Comparison of ENCODE assay signal across 14 mouse cellular contexts in genomic region chr6:23353480-23353879, GRCm38 (mm10).
DNase-seq lines count a peak whose midpoint lies in the region; ATAC-seq lines count a peak whose summit lies in the region.
"Had no signal": no experiment of that assay in that cellular context is flagged by ENCODE, and none has a peak within 500 bp of the region (broad histone marks: within the 10 kb centered on the region; RNA-seq: fewer than 3 reads in every experiment).

No protein-coding gene starts in this region.

- no peak overlapping the region for H3K27ac ChIP-seq in kidney, embryonic 16.5 days (ENCODE audit: low read length)
- no peak overlapping the region for H3K27ac ChIP-seq in embryonic facial prominence, embryonic 10.5 days (replicated peaks)
- no peak overlapping the region for H3K27ac ChIP-seq in hindbrain, embryonic 15.5 days (replicated peaks)
- no peak overlapping the region for H3K27ac ChIP-seq in neural tube, embryonic 11.5 days (ENCODE audit: low read depth, low read length)
- H3K27ac ChIP-seq in heart, embryonic 12.5 days (ENCODE audit: poor library complexity, severe bottlenecking): no peak overlapping the region
- H3K27ac ChIP-seq: embryonic facial prominence, embryonic 13.5 days; liver, embryonic 13.5 days had no signal

- peak; percentile 54; the same call in 1 of the 2 replicates for ATAC-seq in kidney, embryonic 16.5 days (ENCODE audit: low FRiP score, low TSS enrichment)
- ATAC-seq in hindbrain, embryonic 15.5 days (ENCODE audit: low FRiP score, low read depth): peak; percentile 30; the same call in 1 of the 2 replicates
- peak; percentile 61; the same call in 1 of the 2 replicates for ATAC-seq in neural tube, embryonic 11.5 days (ENCODE audit: insufficient read depth, low FRiP score, low TSS enrichment)
- no peak for ATAC-seq in heart, embryonic 12.5 days (ENCODE audit: insufficient number of reproducible peaks, low FRiP score)
- no peak for ATAC-seq in frontal cortex, adult (ENCODE audit: low TSS enrichment)

- H3K4me2 ChIP-seq in kidney, embryonic 16.5 days (replicated peaks; ENCODE audit: low read depth, low read length): no peak overlapping the region
- H3K4me2 ChIP-seq in hindbrain, embryonic 15.5 days: no peak overlapping the region
- no peak overlapping the region for H3K4me2 ChIP-seq in neural tube, embryonic 11.5 days (ENCODE audit: low read depth)
- H3K4me2 ChIP-seq in heart, embryonic 12.5 days: no peak overlapping the region
- H3K4me2 ChIP-seq: embryonic facial prominence, embryonic 13.5 days; liver, embryonic 13.5 days had no signal

- no peak for DNase-seq in kidney, postnatal 14 days
- peak; percentile 51 for DNase-seq in embryonic facial prominence, embryonic 10.5 days (ENCODE audit: low spot score)
- DNase-seq in neural tube, embryonic 11.5 days (ENCODE audit: low spot score): peak; percentile 45
- DNase-seq in kidney, adult 9 months: no peak
- DNase-seq: adrenal gland, postnatal 14 days; cerebellum, adult 11-12 months; kidney, postnatal 10 days; liver, embryonic 13.5 days; thymus, postnatal 4 days had no signal

- no peaks in the 10 kb centered on the region for H3K4me1 ChIP-seq in kidney, embryonic 16.5 days (ENCODE audit: insufficient read depth, low read length)
- peaks cover 14% of the 10 kb centered on the region for H3K4me1 ChIP-seq in embryonic facial prominence, embryonic 10.5 days
- H3K4me1 ChIP-seq in hindbrain, embryonic 15.5 days (replicated peaks): 0 out of 2 replicates have a peak, but pooled peaks cover 2% of the 10 kb centered on the region
- no peaks in the 10 kb centered on the region; the same call in 1 of the 2 replicates for H3K4me1 ChIP-seq in neural tube, embryonic 11.5 days (ENCODE audit: control insufficient read depth, insufficient read depth, low read length)
- no peaks in the 10 kb centered on the region for H3K4me1 ChIP-seq in heart, embryonic 12.5 days (replicated peaks)
- H3K4me1 ChIP-seq: embryonic facial prominence, embryonic 13.5 days; liver, embryonic 13.5 days had no signal

- no peaks in the 10 kb centered on the region for H3K27me3 ChIP-seq in kidney, embryonic 16.5 days (ENCODE audit: insufficient read depth, low read length)
- H3K27me3 ChIP-seq in embryonic facial prominence, embryonic 10.5 days (replicated peaks; ENCODE audit: low read depth, poor library complexity, severe bottlenecking): no peaks in the 10 kb centered on the region
- no peaks in the 10 kb centered on the region for H3K27me3 ChIP-seq in hindbrain, embryonic 15.5 days
- H3K27me3 ChIP-seq in neural tube, embryonic 11.5 days (ENCODE audit: control insufficient read depth, insufficient read depth, low read length): no peaks in the 10 kb centered on the region
- no peaks in the 10 kb centered on the region for H3K27me3 ChIP-seq in heart, embryonic 12.5 days (replicated peaks)
- H3K27me3 ChIP-seq: embryonic facial prominence, embryonic 13.5 days; liver, embryonic 13.5 days had no signal

- no peak overlapping the region for H3K9ac ChIP-seq in kidney, embryonic 16.5 days (replicated peaks; ENCODE audit: low read length)
- no peak overlapping the region for H3K9ac ChIP-seq in hindbrain, embryonic 15.5 days
- H3K9ac ChIP-seq in neural tube, embryonic 11.5 days (ENCODE audit: low read length): no peak overlapping the region
- no peak overlapping the region for H3K9ac ChIP-seq in heart, embryonic 12.5 days
- H3K9ac ChIP-seq: embryonic facial prominence, embryonic 13.5 days; liver, embryonic 13.5 days had no signal

- WGBS in kidney, embryonic 16.5 days: 7% methylated on average over 7 of the region's 7 CpGs
- 3% methylated on average over 7 of the region's 7 CpGs for WGBS in embryonic facial prominence, embryonic 10.5 days
- WGBS in hindbrain, embryonic 15.5 days: 7% methylated on average over 7 of the region's 7 CpGs
- 3% methylated on average over 7 of the region's 7 CpGs for WGBS in neural tube, embryonic 11.5 days
- 12% methylated on average over 7 of the region's 7 CpGs for WGBS in heart, embryonic 12.5 days

- no peaks in the 10 kb centered on the region for H3K36me3 ChIP-seq in kidney, embryonic 16.5 days (ENCODE audit: insufficient read depth, low read length)
- no peaks in the 10 kb centered on the region for H3K36me3 ChIP-seq in embryonic facial prominence, embryonic 10.5 days (replicated peaks)
- no peaks in the 10 kb centered on the region for H3K36me3 ChIP-seq in hindbrain, embryonic 15.5 days
- H3K36me3 ChIP-seq in neural tube, embryonic 11.5 days (ENCODE audit: control insufficient read depth, insufficient read depth, low read length): no peaks in the 10 kb centered on the region
- no peaks in the 10 kb centered on the region for H3K36me3 ChIP-seq in heart, embryonic 12.5 days
- H3K36me3 ChIP-seq: embryonic facial prominence, embryonic 13.5 days; liver, embryonic 13.5 days had no signal

- H3K9me3 ChIP-seq in kidney, embryonic 16.5 days (ENCODE audit: low read length): no peaks in the 10 kb centered on the region
- H3K9me3 ChIP-seq in embryonic facial prominence, embryonic 10.5 days: no peaks in the 10 kb centered on the region
- H3K9me3 ChIP-seq in hindbrain, embryonic 15.5 days: no peaks in the 10 kb centered on the region
- no peaks in the 10 kb centered on the region for H3K9me3 ChIP-seq in neural tube, embryonic 11.5 days (ENCODE audit: control insufficient read depth, low read length)
- H3K9me3 ChIP-seq in heart, embryonic 12.5 days (replicated peaks): no peaks in the 10 kb centered on the region
- H3K9me3 ChIP-seq: embryonic facial prominence, embryonic 13.5 days; liver, embryonic 13.5 days had no signal

- H3K4me3 ChIP-seq in kidney, embryonic 16.5 days (ENCODE audit: low read length): no peak overlapping the region
- H3K4me3 ChIP-seq in embryonic facial prominence, embryonic 10.5 days: no peak overlapping the region
- no peak overlapping the region for H3K4me3 ChIP-seq in hindbrain, embryonic 15.5 days
- H3K4me3 ChIP-seq in neural tube, embryonic 11.5 days (ENCODE audit: low read depth, low read length): no peak overlapping the region
- H3K4me3 ChIP-seq in heart, embryonic 12.5 days: no peak overlapping the region
- H3K4me3 ChIP-seq: embryonic facial prominence, embryonic 13.5 days; liver, embryonic 13.5 days had no signal

Comparison
In these comparisons a context has a peak if more than half of its experiments do, and no peak if none do; other contexts are left out.
1. ATAC-seq: peak in kidney, embryonic 16.5 days (single experiment), hindbrain, embryonic 15.5 days (single experiment) and neural tube, embryonic 11.5 days (single experiment); none in heart, embryonic 12.5 days (single experiment) and frontal cortex, adult (single experiment).
2. DNase-seq: peak in embryonic facial prominence, embryonic 10.5 days (single experiment) and neural tube, embryonic 11.5 days (single experiment); none in kidney, postnatal 14 days (single experiment) and kidney, adult 9 months (single experiment).